Mouse (Mus musculus) cerebellum, adult 2 months (tissue): Measurements from ENCODE around the gene Kcna3.

Experiments used
- CTCF ChIP-seq: fragments of 200-500 bp; IDR thresholded peaks from 2 replicates; pipeline ENCODE4 v1.5.1; 2011; ENCODE audit warnings: low read depth, mild to moderate bottlenecking, control low read depth, low read length, moderate library complexity, borderline replicate concordance; ENCODE audit not compliant: insufficient read depth
- POLR2A ChIP-seq: fragments of 200-500 bp; IDR thresholded peaks from 2 replicates; pipeline ENCODE4 v1.6.1; 2011; ENCODE audit warnings: low read length, control low read depth, borderline replicate concordance; ENCODE audit not compliant: insufficient read depth

- no peak for TF ChIP-seq CTCF
- TF ChIP-seq POLR2A, result no peak
Observed at GRCm38 (mm10) chr3:107038156-107038536, 2.2 kb downstream of the Kcna3 start.
